Mouse (Mus musculus) G1E (cell line): Measurements from ENCODE around the gene Gm21083.
"Not testable (repeated sequence)": the region's sequence is repeated elsewhere in the genome, so short reads cannot be mapped to it uniquely, and the experiment has no call there.

Source experiments
- CTCF ChIP-seq: IDR thresholded peaks from 2 replicates; pipeline ENCODE4 v1.5.1; 2012; ENCODE audit warnings: low read depth, low read length, inconsistent platforms, mixed read lengths
- GATA1 ChIP-seq: IDR thresholded peaks from 2 replicates; pipeline ENCODE4 v1.6.1; 2012; ENCODE audit warnings: borderline replicate concordance, low read length, inconsistent platforms, mixed read lengths
- GATA2 ChIP-seq: IDR thresholded peaks from 2 replicates; pipeline ENCODE4 v1.6.1; 2012; ENCODE audit warnings: low read depth, low read length, inconsistent platforms, borderline replicate concordance
- TAL1 ChIP-seq: conservative IDR thresholded peaks from 2 replicates; pipeline ENCODE4 v1.6.1; 2012; ENCODE audit warnings: low read depth, low read length, inconsistent platforms, mixed read lengths

DNA sequence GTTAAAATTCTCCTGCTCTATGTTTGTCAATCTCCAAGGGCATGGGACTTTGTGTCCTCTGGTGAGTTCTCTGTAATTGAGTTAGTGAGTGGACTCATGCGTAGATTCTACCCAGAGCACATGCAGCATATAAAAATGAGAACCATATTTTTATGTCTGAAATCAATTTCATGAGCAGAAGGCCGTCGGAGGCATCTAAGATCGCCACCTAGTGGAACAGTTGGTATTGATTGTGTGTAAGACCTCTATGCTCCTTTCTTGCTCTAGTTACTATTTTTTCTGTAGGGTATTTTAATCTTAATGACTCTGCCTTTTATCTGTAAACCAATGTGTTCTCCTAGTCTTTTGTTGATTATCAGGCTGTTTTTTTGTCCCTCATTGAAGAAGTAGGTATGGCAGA lies 23.2 kb downstream of the Gm21083 start:
- not testable (repeated sequence) for TF ChIP-seq CTCF, GATA2, GATA1, TAL1
